Comparison of ENCODE assay signal across 8 mouse cellular contexts in the genomic region with DNA sequence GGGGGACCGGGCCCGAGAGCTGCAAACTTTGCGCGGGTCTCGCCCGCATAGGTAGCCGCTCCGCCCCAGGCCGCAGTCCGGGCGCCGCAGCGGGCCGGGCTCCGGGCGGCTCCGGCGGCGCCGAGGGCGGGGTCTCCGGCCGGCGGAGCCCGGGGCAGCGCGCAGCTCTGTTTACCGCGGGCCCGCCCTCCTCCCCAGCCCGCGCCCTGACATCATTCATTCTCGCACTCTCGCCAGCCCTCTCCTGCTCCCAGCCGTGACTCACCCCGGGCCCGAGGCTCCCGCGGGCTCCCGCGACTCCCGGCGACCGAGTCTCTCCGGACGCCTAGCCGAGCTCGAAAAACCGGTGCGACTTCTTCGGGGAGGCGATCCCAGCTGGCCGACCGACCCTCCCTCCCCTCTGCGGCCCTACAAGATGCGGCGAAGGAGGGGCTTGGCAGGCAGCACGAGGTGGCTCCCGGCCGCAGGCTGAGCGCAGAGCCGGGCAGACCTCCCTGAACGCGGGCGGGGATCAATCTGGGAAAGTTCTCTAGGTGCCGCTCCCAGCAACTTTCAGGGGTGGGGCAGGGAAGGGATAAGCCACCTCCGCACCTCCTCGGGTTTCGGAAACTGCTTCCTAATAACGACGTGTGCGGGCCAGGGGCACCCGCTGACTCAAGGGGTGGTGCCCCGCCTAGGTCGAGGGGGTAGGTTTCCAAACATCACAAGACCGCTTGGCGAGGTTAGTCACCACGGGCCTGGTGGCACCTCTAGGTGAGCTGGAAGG. TPM values are rescaled to one million over a fixed set of nuclear protein-coding genes. Genes with fewer than 3 reads are reported as not detected.
A peak's percentile ranks its signal among the peaks of the same experiment; 100 is the strongest.
DNase-seq lines count a peak whose midpoint lies in the region; ATAC-seq and TF ChIP-seq lines count a peak whose summit lies in the region.

No protein-coding gene starts in this region.

- peak overlapping the region; percentile 97 for H3K4me2 ChIP-seq in heart, embryonic 14.5 days (ENCODE audit: low read length)
- peak overlapping the region; percentile 63 for H3K4me2 ChIP-seq in liver, embryonic 15.5 days
- peak overlapping the region; percentile 97 for H3K4me2 ChIP-seq in neural tube, embryonic 11.5 days (ENCODE audit: low read depth)

- no peak for TF ChIP-seq POLR2A in thymus, adult 2 months (IDR thresholded peaks at IDR 0.05; ENCODE audit: control insufficient read depth, extremely low read depth, insufficient read depth, low read length, poor library complexity)
- TF ChIP-seq POLR2A in embryonic fibroblast, embryonic 13.5 days (IDR thresholded peaks at IDR 0.05; ENCODE audit: low read depth, low read length), result peak; percentile 44; the same call in 1 of the 2 replicates

- H3K4me3 ChIP-seq in thymus, adult 2 months (ENCODE audit: control insufficient read depth, insufficient read depth, low read length), result peak overlapping the region; percentile 22
- peak overlapping the region; percentile 85 for H3K4me3 ChIP-seq in embryonic fibroblast, embryonic 13.5 days (ENCODE audit: insufficient read depth, low read length)
- H3K4me3 ChIP-seq in heart, embryonic 14.5 days (ENCODE audit: control insufficient read depth in 1 of 2, insufficient read depth in 1 of 2, low read depth in 1 of 2, low read length in 2 of 2), result peak overlapping the region; percentile 78 to 81
- peak overlapping the region; percentile 62 for H3K4me3 ChIP-seq in liver, embryonic 15.5 days (replicated peaks)
- peak overlapping the region; percentile 63 for H3K4me3 ChIP-seq in neural tube, embryonic 11.5 days (ENCODE audit: low read depth, low read length)

- H3K9me3 ChIP-seq in heart, embryonic 14.5 days (ENCODE audit: control insufficient read depth, low read length), result no peaks in the 10 kb centered on the region
- no peaks in the 10 kb centered on the region for H3K9me3 ChIP-seq in liver, embryonic 15.5 days (replicated peaks)
- H3K9me3 ChIP-seq in neural tube, embryonic 11.5 days (ENCODE audit: control insufficient read depth, low read length), result no peaks in the 10 kb centered on the region

- ATAC-seq in heart, embryonic 14.5 days (ENCODE audit: insufficient number of reproducible peaks, insufficient read depth, low FRiP score, low read depth), result peak; percentile 86
- ATAC-seq in liver, embryonic 15.5 days (ENCODE audit: insufficient read depth), result peak; percentile 83
- ATAC-seq in neural tube, embryonic 11.5 days (ENCODE audit: insufficient read depth, low FRiP score, low TSS enrichment), result peak; percentile 90

- peak; percentile 4 for DNase-seq in thymus, adult 2 months
- DNase-seq in thymus, postnatal 0 days (ENCODE audit: low spot score), result no peak
- DNase-seq in kidney, postnatal 10 days, result peak; percentile 84
- peak; percentile 68 for DNase-seq in neural tube, embryonic 11.5 days (ENCODE audit: low spot score)
- DNase-seq in thymus, postnatal 25 days, result peak; percentile 6

- TF ChIP-seq CTCF in thymus, adult 2 months (IDR thresholded peaks at IDR 0.05; ENCODE audit: borderline replicate concordance, control insufficient read depth, extremely low read depth, insufficient read depth, low read length, poor library complexity), result no peak
- TF ChIP-seq CTCF in embryonic fibroblast, embryonic 13.5 days (IDR thresholded peaks at IDR 0.05; ENCODE audit: borderline replicate concordance, insufficient read depth, low read length), result no peak

- peaks cover 9% of the 10 kb centered on the region for H3K27me3 ChIP-seq in thymus, adult 2 months (ENCODE audit: control insufficient read depth, insufficient read depth, low read length)
- H3K27me3 ChIP-seq in heart, embryonic 14.5 days (ENCODE audit: control insufficient read depth, insufficient read depth, low read length), result peaks cover 32% of the 10 kb centered on the region
- peaks cover 48% of the 10 kb centered on the region for H3K27me3 ChIP-seq in liver, embryonic 15.5 days
- H3K27me3 ChIP-seq in neural tube, embryonic 11.5 days (ENCODE audit: control insufficient read depth, insufficient read depth, low read length), result peaks cover 36% of the 10 kb centered on the region

- no peaks in the 10 kb centered on the region for H3K36me3 ChIP-seq in thymus, adult 2 months (ENCODE audit: control insufficient read depth, insufficient read depth, low read length)
- no peaks in the 10 kb centered on the region for H3K36me3 ChIP-seq in heart, embryonic 14.5 days (ENCODE audit: control insufficient read depth, insufficient read depth, low read length)
- H3K36me3 ChIP-seq in liver, embryonic 15.5 days (replicated peaks), result no peaks in the 10 kb centered on the region
- no peaks in the 10 kb centered on the region for H3K36me3 ChIP-seq in neural tube, embryonic 11.5 days (ENCODE audit: control insufficient read depth, insufficient read depth, low read length)

- WGBS in thymus, adult 2 months, result under 1% methylated on average over 78 of the region's 78 CpGs
- under 1% methylated on average over 72 of the region's 78 CpGs for WGBS in heart, embryonic 14.5 days
- under 1% methylated on average over 67 of the region's 78 CpGs for WGBS in liver, embryonic 15.5 days (ENCODE audit: insufficient replicate concordance)
- under 1% methylated on average over 56 of the region's 78 CpGs for WGBS in neural tube, embryonic 11.5 days

- H3K9ac ChIP-seq in heart, embryonic 14.5 days (ENCODE audit: low read length), result peak overlapping the region; percentile 76
- peak overlapping the region; percentile 46 for H3K9ac ChIP-seq in liver, embryonic 15.5 days
- peak overlapping the region; percentile 52 for H3K9ac ChIP-seq in neural tube, embryonic 11.5 days (ENCODE audit: low read length)

- peaks cover 7% of the 10 kb centered on the region; the same call in 1 of the 2 replicates for H3K4me1 ChIP-seq in thymus, adult 2 months (replicated peaks; ENCODE audit: control insufficient read depth, insufficient read depth, low read length)
- peaks cover 4% of the 10 kb centered on the region for H3K4me1 ChIP-seq in embryonic fibroblast, embryonic 13.5 days (ENCODE audit: control insufficient read depth, insufficient read depth, low read length)
- H3K4me1 ChIP-seq in heart, embryonic 14.5 days (ENCODE audit: control insufficient read depth in 2 of 2, insufficient read depth in 2 of 2, low read length in 2 of 2), result peaks cover 4 to 5% of the 10 kb centered on the region in 2 experiments; a peak in 2 of 4 replicates
- H3K4me1 ChIP-seq in liver, embryonic 15.5 days (replicated peaks), result 0 out of 2 replicates have a peak, but pooled peaks cover 8% of the 10 kb centered on the region
- 0 out of 2 replicates have a peak, but pooled peaks cover 5% of the 10 kb centered on the region for H3K4me1 ChIP-seq in neural tube, embryonic 11.5 days (ENCODE audit: control insufficient read depth, insufficient read depth, low read length)

- no peak overlapping the region for H3K27ac ChIP-seq in thymus, adult 2 months (ENCODE audit: control insufficient read depth, insufficient read depth, low read length)
- H3K27ac ChIP-seq in embryonic fibroblast, embryonic 13.5 days (ENCODE audit: insufficient read depth, low read length), result peak overlapping the region; percentile 75
- H3K27ac ChIP-seq in heart, embryonic 14.5 days (replicated peaks in 1 of 2; ENCODE audit: control insufficient read depth in 1 of 2, insufficient read depth in 1 of 2, low read depth in 2 of 2, low read length in 2 of 2), result 0 out of 4 replicates have a peak overlapping the region, but pooled peaks of 1 of the 2 experiments have one; percentile 19
- H3K27ac ChIP-seq in liver, embryonic 15.5 days (replicated peaks), result peak overlapping the region; percentile 77
- no peak overlapping the region for H3K27ac ChIP-seq in neural tube, embryonic 11.5 days (ENCODE audit: low read depth, low read length)

RNA-seq across cellular contexts. Expression of a gene that starts 0.9 kb away (rescaled TPM):
- 0.44 and 0.65 TPM in 2 replicates for polyA plus RNA-seq in thymus, adult 2 months (2012; rRNA removed)
- polyA plus RNA-seq in thymus, postnatal 0 days (2015; fragmentation: Nextera tagmentation; extraction: Ambion mirVana), result 0.28 and 0.42 TPM in 2 replicates
- 11.9 and 19.4 TPM in 2 replicates for polyA plus RNA-seq in embryonic fibroblast, embryonic 13.5 days (2011; ENCODE audit: insufficient read length, low read depth, missing spikeins)
- polyA plus RNA-seq in heart, embryonic 14.5 days (2014; fragmentation: Nextera tagmentation; extraction: Ambion mirVana), result 0.65 and 0.92 TPM in 2 replicates
- 4.4 and 4.7 TPM in 2 replicates for polyA plus RNA-seq in liver, embryonic 15.5 days (2015; fragmentation: Nextera tagmentation; extraction: Ambion mirVana)
- 0.22 and 0.52 TPM in 2 replicates for polyA plus RNA-seq in neural tube, embryonic 11.5 days (2014; fragmentation: Nextera tagmentation; extraction: Ambion mirVana)

Comparison
In these comparisons a context has a peak if more than half of its experiments do, and no peak if none do; other contexts are left out.
1. H3K27ac ChIP-seq: peak in embryonic fibroblast, embryonic 13.5 days (single experiment) and liver, embryonic 15.5 days (single experiment); none in thymus, adult 2 months (single experiment) and neural tube, embryonic 11.5 days (single experiment).
2. H3K4me3 ChIP-seq: peak in every context shown above with its lines; median percentile 85 in embryonic fibroblast, embryonic 13.5 days; 80 in heart, embryonic 14.5 days; 63 in neural tube, embryonic 11.5 days; 62 in liver, embryonic 15.5 days; 22 in thymus, adult 2 months.
3. Peak in every context shown above with its lines, with median percentiles within 50 percentile points of each other: ATAC-seq, H3K4me2 ChIP-seq and H3K9ac ChIP-seq.